Mouse (Mus musculus) liver, embryonic 16.5 days (tissue): ENCODE results near the gene Tppp2. TPM values are rescaled to one million over a fixed set of nuclear protein-coding genes. Genes with fewer than 3 reads are reported as not detected.
A peak's percentile ranks its signal among the peaks of the same experiment; 100 is the strongest.

Source experiments
- ATAC-seq: fragments of 200-750 bp; cut with Nextera tagmentation; 2 replicates; pipeline ENCODE4 v1.8.0; 2017; ENCODE audit warnings: low read depth, mild to moderate bottlenecking, moderate number of reproducible peaks, moderate library complexity
- H3K27ac ChIP-seq: fragments of 300-500 bp; sonication (generic); 2 replicates; pipeline ENCODE4 v1.5.1; 2014; ENCODE audit warnings: mild to moderate bottlenecking, low read length
- H3K27me3 ChIP-seq: fragments of 300-500 bp; sonication (generic); 2 replicates; pipeline ENCODE4 v1.6.1; 2014; ENCODE audit warnings: low read depth, low read length, mixed read lengths; ENCODE audit not compliant: control insufficient read depth, insufficient read depth
- H3K36me3 ChIP-seq: fragments of 300-500 bp; sonication (generic); 2 replicates; pipeline ENCODE4 v1.6.1; 2014; ENCODE audit warnings: mild to moderate bottlenecking; ENCODE audit not compliant: control insufficient read depth, insufficient read depth
- H3K4me1 ChIP-seq: fragments of 300-500 bp; sonication (generic); 2 replicates; pipeline ENCODE4 v1.6.1; 2014; ENCODE audit warnings: low read depth, low read length, mixed read lengths; ENCODE audit not compliant: control insufficient read depth
- H3K4me2 ChIP-seq: fragments of 300-500 bp; sonication (generic); 2 replicates; pipeline ENCODE4 v1.6.1; 2014; ENCODE audit warnings: low read depth, low read length, mixed read lengths
- H3K4me3 ChIP-seq: fragments of 300-500 bp; sonication (generic); 2 replicates; pipeline ENCODE4 v1.5.1; 2014; ENCODE audit warnings: low read depth, mild to moderate bottlenecking, low read length
- H3K9ac ChIP-seq: fragments of 300-500 bp; sonication (generic); 2 replicates; pipeline ENCODE4 v1.6.1; 2014; ENCODE audit warnings: low read depth, low read length
- H3K9me3 ChIP-seq: fragments of 300-500 bp; sonication (generic); replicated peaks from 2 replicates; pipeline ENCODE4 v1.6.1; 2016; ENCODE audit warnings: low read length; ENCODE audit not compliant: control insufficient read depth
- WGBS: fragments of 180-500 bp; shearing (Covaris S2); extraction: QIAGEN DNeasy Blood & Tissue Kit; methylation state at CpG from one replicate; pipeline ENCODE4 v1.1.7; 2014; ENCODE audit not compliant: insufficient replicate concordance; 5-methylcytosine and 5-hydroxymethylcytosine counted together
- polyA plus RNA-seq: library from polyadenylated mRNA; unstranded; fragments of >200 nt; fragmentation: Nextera tagmentation; extraction: Ambion mirVana; gene quantifications from 2 replicates; pipeline ENCODE4 v1.2.1, GENCODE M21; 2015

Tppp2 gene
- polyA plus RNA-seq, 1 experiment from 2014 or later = not detected

DNA sequence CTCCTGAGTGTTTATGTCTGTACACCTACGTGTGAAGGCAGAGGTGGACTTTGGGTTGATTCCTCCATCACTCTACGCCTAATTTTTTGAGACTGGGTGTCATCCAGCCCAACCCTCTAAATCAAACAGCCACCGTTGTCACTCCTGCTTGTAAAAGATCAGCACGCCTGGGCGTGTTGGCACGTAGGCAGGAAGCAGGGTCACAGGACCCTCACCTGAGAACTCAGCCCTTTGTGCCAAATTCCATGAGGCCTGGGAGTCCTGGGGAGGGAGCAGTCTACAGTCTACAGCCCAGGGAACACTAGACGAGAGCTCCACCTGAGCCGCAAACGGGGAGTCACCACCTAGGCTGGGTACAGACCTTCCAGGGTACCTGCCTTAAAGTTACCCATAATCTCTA, 14.4 kb upstream of the Tppp2 start:
- ATAC-seq = no peak
- Histone ChIP-seq H3K4me2 (no peak overlapping the region), H3K9ac (no peak overlapping the region), H3K36me3 (no peaks in the 10 kb centered on the region), H3K9me3 (no peaks in the 10 kb centered on the region), H3K4me3 (no peak overlapping the region), H3K4me1 (peaks cover 17% of the 10 kb centered on the region), H3K27ac (no peak overlapping the region), H3K27me3 (no peaks in the 10 kb centered on the region)
- 77% methylated on average over 9 of the region's 9 CpGs for WGBS

DNA sequence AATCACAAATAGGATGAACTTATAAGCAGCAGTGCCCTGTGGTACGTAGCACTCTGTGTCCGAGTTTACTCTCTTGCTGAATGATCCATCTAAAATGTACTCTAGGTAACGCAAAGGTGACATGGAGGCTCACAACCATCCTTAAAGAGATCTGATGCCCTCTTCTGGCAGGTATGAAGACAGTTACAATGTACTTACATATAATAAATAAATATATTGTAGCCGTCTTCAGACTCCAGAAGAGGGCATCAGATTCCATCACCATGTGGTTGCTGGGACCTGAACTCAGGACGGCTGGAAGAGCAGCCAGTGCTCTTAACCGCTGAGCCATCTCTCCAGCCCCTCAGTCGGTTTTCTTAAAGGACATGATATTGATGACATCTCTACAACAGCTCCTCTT, 13.5 kb upstream of the Tppp2 start:
- no peak overlapping the region for H3K4me3 ChIP-seq
- no peaks in the 10 kb centered on the region for H3K27me3 ChIP-seq
- no peak overlapping the region for H3K9ac ChIP-seq
- ATAC-seq = no peak
- WGBS = 56% methylated on average over 7 of the region's 7 CpGs
- peaks cover 2% of the 10 kb centered on the region; the same call in 1 of the 2 replicates for H3K36me3 ChIP-seq
- no peak overlapping the region for H3K27ac ChIP-seq
- peaks cover 17% of the 10 kb centered on the region for H3K4me1 ChIP-seq
- H3K4me2 ChIP-seq = no peak overlapping the region
- no peaks in the 10 kb centered on the region for H3K9me3 ChIP-seq

GRCm38 (mm10) chr14:51906102-51906501, 12.1 kb upstream of the Tppp2 start:
- Histone ChIP-seq H3K4me3 (no peak overlapping the region), H3K27me3 (no peaks in the 10 kb centered on the region), H3K36me3 (peaks cover 4% of the 10 kb centered on the region; the same call in 1 of the 2 replicates), H3K27ac (no peak overlapping the region), H3K9me3 (no peaks in the 10 kb centered on the region), H3K4me2 (no peak overlapping the region), H3K4me1 (peaks cover 17% of the 10 kb centered on the region), H3K9ac (no peak overlapping the region)
- WGBS = 25% methylated on average over 11 of the region's 11 CpGs
- 0 out of 2 replicates have a peak, but pooled peaks have one; percentile 50 for ATAC-seq

- H3K36me3 ChIP-seq = peaks cover 4% of the 10 kb centered on the region; the same call in 1 of the 2 replicates
- no peaks in the 10 kb centered on the region for H3K9me3 ChIP-seq
- ATAC-seq = no peak
- H3K4me3 ChIP-seq = no peak overlapping the region
- no peak overlapping the region for H3K27ac ChIP-seq
- H3K9ac ChIP-seq = no peak overlapping the region
- 70% methylated on average over 10 of the region's 10 CpGs for WGBS
- no peak overlapping the region; the same call in 1 of the 2 replicates for H3K4me2 ChIP-seq
- H3K4me1 ChIP-seq = peaks cover 25% of the 10 kb centered on the region
- H3K27me3 ChIP-seq = peaks cover 17% of the 10 kb centered on the region
Observed at GRCm38 (mm10) chr14:51911301-51911700, 6.9 kb upstream of the Tppp2 start.

- Histone ChIP-seq H3K4me2 (peak overlapping the region; percentile 81), H3K27ac (peak overlapping the region; percentile 55), H3K4me1 (peaks cover 13% of the 10 kb centered on the region), H3K4me3 (peak overlapping the region; percentile 63), H3K27me3 (peaks cover 17% of the 10 kb centered on the region), H3K9ac (peak overlapping the region; percentile 49), H3K9me3 (no peaks in the 10 kb centered on the region), H3K36me3 (peaks cover 4% of the 10 kb centered on the region; the same call in 1 of the 2 replicates)
- 11% methylated on average over 14 of the region's 14 CpGs for WGBS
- peak; percentile 52 for ATAC-seq
Observed at GRCm38 (mm10) chr14:51912391-51913061, 5.7 kb upstream of the Tppp2 start.

DNA sequence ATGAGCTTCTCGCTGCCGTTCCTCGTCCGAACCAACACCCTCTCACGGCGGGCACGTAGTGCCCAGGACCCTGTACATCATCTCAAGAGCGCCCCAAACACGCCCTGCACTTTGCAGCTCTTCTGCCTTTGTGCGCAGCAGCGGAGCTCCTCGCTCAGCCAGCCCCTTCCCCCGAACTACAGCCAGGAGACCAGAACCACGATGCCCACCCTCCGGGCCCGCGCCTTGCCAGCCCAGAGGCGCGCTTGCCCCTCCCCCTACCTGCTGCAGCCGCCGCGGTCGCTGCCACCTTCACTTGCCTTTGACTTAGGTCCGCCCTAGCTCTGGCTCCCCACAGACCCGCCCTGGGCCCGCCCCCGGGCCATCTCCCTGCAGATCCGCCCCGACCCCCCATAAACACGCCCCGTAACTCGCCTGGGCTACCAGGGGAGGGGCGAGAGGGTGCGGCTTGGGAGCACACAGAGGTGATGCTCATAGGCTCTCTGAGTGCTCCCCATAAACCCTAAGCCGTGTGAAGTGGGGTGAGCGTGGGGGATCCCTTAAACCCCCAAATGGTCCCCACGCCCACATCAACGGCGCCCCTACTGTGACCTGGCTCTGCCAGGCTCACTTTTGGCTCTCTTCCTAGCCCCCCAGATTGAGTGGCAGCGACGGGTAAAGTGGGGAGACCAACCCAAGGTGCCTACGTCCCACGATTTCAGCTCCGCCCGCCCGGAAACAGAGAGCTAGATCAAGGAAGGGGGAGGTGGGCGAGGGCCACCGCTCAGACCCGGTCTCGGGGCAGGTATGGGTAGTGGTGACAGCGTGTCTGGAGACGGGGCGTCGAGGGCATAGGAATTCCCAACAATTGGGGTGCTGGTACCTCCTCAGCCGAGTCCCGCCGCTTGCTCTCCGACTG, 4.9 kb upstream of the Tppp2 start:
- H3K4me1 ChIP-seq = peaks cover 10% of the 10 kb centered on the region
- peaks cover 17% of the 10 kb centered on the region for H3K27me3 ChIP-seq
- peak overlapping the region; percentile 63 for H3K4me3 ChIP-seq
- peaks cover 4% of the 10 kb centered on the region; the same call in 1 of the 2 replicates for H3K36me3 ChIP-seq
- H3K9ac ChIP-seq = peak overlapping the region; percentile 49
- ATAC-seq = peak; percentile 89
- WGBS = under 1% methylated on average over 58 of the region's 58 CpGs
- no peaks in the 10 kb centered on the region for H3K9me3 ChIP-seq
- peak overlapping the region; percentile 81 for H3K4me2 ChIP-seq
- peak overlapping the region; percentile 55 for H3K27ac ChIP-seq

DNA sequence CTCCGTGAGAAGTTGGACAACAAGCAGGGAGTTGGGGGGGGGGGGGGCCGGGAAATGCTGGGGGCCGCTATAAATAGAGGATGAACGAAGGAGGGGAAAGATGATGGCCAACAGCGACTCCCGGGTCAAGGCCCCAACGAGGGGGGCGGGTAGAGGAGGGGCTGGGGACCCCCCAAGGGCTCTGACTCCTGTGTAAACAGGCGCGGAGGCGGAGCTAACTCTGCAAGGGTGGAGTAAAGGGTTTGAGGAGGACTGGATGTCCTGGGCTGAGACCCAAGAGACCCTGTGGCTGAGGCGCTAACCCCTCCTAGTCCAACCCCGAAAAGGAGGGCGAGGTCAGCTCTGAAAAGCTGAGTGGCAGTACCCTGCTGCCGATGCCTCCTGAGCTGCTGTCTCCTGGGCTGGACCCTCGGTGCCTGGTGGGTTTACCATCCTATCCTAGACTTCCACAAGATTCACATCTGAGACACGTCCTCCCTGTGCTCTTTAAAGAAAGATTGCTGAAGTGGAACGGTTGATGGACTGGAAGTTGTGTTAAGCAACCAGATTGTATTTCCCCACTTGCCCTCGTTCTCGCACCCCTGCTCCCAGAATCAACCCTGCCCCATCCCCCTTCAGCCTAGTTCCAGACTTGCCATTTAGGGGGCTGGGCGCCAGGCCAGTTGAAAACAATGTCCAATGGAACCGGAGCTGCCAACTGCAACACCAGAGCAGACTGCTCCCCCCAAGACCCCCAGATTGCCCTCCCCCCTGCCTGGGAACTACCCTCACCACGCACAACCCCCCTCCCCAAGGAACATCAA, 4.1 kb upstream of the Tppp2 start, which contains the start of gene Ndrg2:
TSS of gene Ndrg2 (minus strand) at position 199 of the 803 bp plus-strand sequence.
- Histone ChIP-seq H3K9ac (peak within 1 kb of the TSS; percentile 49), H3K27me3 (peaks cover 17% of the 10 kb centered on the region), H3K9me3 (no peaks in the 10 kb centered on the region), H3K36me3 (peaks cover 4% of the 10 kb centered on the region; the same call in 1 of the 2 replicates), H3K4me1 (peaks cover 10% of the 10 kb centered on the region), H3K27ac (peak within 1 kb of the TSS; percentile 55), H3K4me3 (peak within 1 kb of the TSS; percentile 63), H3K4me2 (peak within 1 kb of the TSS; percentile 81)
- ATAC-seq = no peak
- 6% methylated on average over 23 of the region's 23 CpGs for WGBS

- ATAC-seq = no peak
Observed at GRCm38 (mm10) chr14:51915030-51915429, 3.2 kb upstream of the Tppp2 start.

More at GRCm38 (mm10) chr14:51915030-51915429, 3.2 kb upstream of the Tppp2 start:
- no peaks in the 10 kb centered on the region; the same call in 1 of the 2 replicates for H3K36me3 ChIP-seq
- peaks cover 17% of the 10 kb centered on the region for H3K27me3 ChIP-seq
- no peak overlapping the region for H3K4me3 ChIP-seq
- H3K9ac ChIP-seq = no peak overlapping the region
- H3K9me3 ChIP-seq = no peaks in the 10 kb centered on the region
- H3K27ac ChIP-seq = no peak overlapping the region
- H3K4me2 ChIP-seq = no peak overlapping the region
- H3K4me1 ChIP-seq = peaks cover 10% of the 10 kb centered on the region
- 7% methylated on average over 3 of the region's 3 CpGs for WGBS
